Mouse (Mus musculus) liver (tissue): Measurements from ENCODE around the gene Gm11146.

ENCODE experiments used
- DNase-seq: peaks from one replicate; pipeline ENCODE4 v3.0.0-alpha.2; 2020; ENCODE audit warnings: mixed read lengths

Gene Gm11146

DNA sequence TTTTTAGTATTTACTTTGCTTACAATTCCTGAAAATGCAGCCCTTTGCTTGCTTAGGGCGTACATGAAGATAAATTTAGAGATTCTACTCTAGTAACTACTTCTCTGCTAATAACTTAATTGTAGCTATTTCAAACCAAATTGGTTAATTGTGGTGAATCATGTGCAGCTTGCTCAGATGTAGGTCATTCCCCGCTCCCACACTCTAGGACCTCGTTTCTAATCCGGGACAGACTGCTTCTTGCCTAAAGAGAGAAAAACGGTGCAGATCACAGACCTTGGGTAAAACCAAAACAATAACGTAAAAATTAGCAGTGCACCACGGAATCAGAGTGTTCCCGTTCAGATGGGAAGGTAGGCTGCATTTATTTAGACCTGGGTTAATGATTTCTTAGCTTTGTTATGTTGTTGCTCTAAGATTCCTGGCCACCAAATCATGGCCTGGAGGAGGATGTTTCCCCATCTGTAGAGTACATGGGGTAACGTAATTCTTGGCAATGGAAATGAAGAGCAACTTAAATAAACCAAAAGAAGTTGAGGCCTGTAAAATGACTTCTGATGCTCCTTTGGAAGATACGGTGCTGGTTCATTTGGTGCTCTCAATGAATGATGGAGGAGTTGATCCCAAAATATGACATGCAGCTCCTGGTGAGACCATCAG lies 45.3 kb downstream of the Gm11146 start:
- DNase-seq, result no peak

GRCm38 (mm10) chr16:77551051-77551450 lies 50.8 kb downstream of the Gm11146 start:
- no peak for DNase-seq
